Mouse (Mus musculus) liver, embryonic 16.5 days (tissue): ENCODE measurements around the gene Creg1. TPM values are rescaled to one million over a fixed set of nuclear protein-coding genes. Genes with fewer than 3 reads are reported as not detected.
A peak's percentile ranks its signal among the peaks of the same experiment; 100 is the strongest.

Source experiments
- ATAC-seq: fragments of 200-750 bp; cut with Nextera tagmentation; 2 replicates; pipeline ENCODE4 v1.8.0; 2017; ENCODE audit warnings: low read depth, mild to moderate bottlenecking, moderate number of reproducible peaks, moderate library complexity
- H3K27ac ChIP-seq: fragments of 300-500 bp; sonication (generic); 2 replicates; pipeline ENCODE4 v1.5.1; 2014; ENCODE audit warnings: mild to moderate bottlenecking, low read length
- H3K27me3 ChIP-seq: fragments of 300-500 bp; sonication (generic); 2 replicates; pipeline ENCODE4 v1.6.1; 2014; ENCODE audit warnings: low read depth, low read length, mixed read lengths; ENCODE audit not compliant: control insufficient read depth, insufficient read depth
- H3K36me3 ChIP-seq: fragments of 300-500 bp; sonication (generic); 2 replicates; pipeline ENCODE4 v1.6.1; 2014; ENCODE audit warnings: mild to moderate bottlenecking; ENCODE audit not compliant: control insufficient read depth, insufficient read depth
- H3K4me1 ChIP-seq: fragments of 300-500 bp; sonication (generic); 2 replicates; pipeline ENCODE4 v1.6.1; 2014; ENCODE audit warnings: low read depth, low read length, mixed read lengths; ENCODE audit not compliant: control insufficient read depth
- H3K4me2 ChIP-seq: fragments of 300-500 bp; sonication (generic); 2 replicates; pipeline ENCODE4 v1.6.1; 2014; ENCODE audit warnings: low read depth, low read length, mixed read lengths
- H3K4me3 ChIP-seq: fragments of 300-500 bp; sonication (generic); 2 replicates; pipeline ENCODE4 v1.5.1; 2014; ENCODE audit warnings: low read depth, mild to moderate bottlenecking, low read length
- H3K9ac ChIP-seq: fragments of 300-500 bp; sonication (generic); 2 replicates; pipeline ENCODE4 v1.6.1; 2014; ENCODE audit warnings: low read depth, low read length
- H3K9me3 ChIP-seq: fragments of 300-500 bp; sonication (generic); replicated peaks from 2 replicates; pipeline ENCODE4 v1.6.1; 2016; ENCODE audit warnings: low read length; ENCODE audit not compliant: control insufficient read depth
- WGBS: fragments of 180-500 bp; shearing (Covaris S2); extraction: QIAGEN DNeasy Blood & Tissue Kit; methylation state at CpG from one replicate; pipeline ENCODE4 v1.1.7; 2014; ENCODE audit not compliant: insufficient replicate concordance; 5-methylcytosine and 5-hydroxymethylcytosine counted together
- polyA plus RNA-seq: library from polyadenylated mRNA; unstranded; fragments of >200 nt; fragmentation: Nextera tagmentation; extraction: Ambion mirVana; gene quantifications from 2 replicates; pipeline ENCODE4 v1.2.1, GENCODE M21; 2015

The Creg1 gene
- polyA plus RNA-seq = 316 and 317 TPM in 2 replicates

- no peaks in the 10 kb centered on the region for H3K36me3 ChIP-seq
- peak within 1 kb of the TSS; percentile 96 for H3K4me3 ChIP-seq
- peak; percentile 89 for ATAC-seq
- H3K27ac ChIP-seq = peak within 1 kb of the TSS; percentile 99
- peak within 1 kb of the TSS; percentile 99 for H3K9ac ChIP-seq
- WGBS = under 1% methylated on average over 57 of the region's 57 CpGs
- peaks cover 44% of the 10 kb centered on the region for H3K4me1 ChIP-seq
- no peaks in the 10 kb centered on the region for H3K27me3 ChIP-seq
- H3K4me2 ChIP-seq = peak within 1 kb of the TSS; percentile 98
- H3K9me3 ChIP-seq = no peaks in the 10 kb centered on the region
Observed at GRCm38 (mm10) chr1:165763635-165764372, at the start of gene Creg1. TSS of gene Creg1 (plus strand) at chr1:165763746.

DNA sequence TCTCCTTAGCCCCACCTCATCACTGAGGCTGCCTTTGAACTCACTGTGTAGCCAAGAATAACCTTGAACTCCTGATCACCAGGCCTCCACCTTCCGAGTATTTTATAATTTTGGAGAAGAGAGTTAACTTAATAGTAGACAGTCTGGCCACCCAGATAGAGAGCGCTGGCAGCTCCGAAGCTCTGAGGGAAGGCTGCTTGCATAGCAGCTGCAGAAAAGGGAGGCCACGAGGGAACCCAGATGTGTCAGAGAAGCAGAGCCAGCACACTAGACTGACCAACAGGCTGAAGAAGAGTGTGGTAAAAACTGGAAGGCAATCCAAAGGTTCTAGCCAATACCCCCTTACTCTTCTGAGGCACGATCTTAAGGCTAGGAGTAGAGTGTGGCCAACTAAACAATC, 49.7 kb upstream of the Creg1 start:
- no peak overlapping the region for H3K27ac ChIP-seq
- 63% methylated on average over 5 of the region's 5 CpGs for WGBS
- ATAC-seq = no peak
- H3K4me2 ChIP-seq = no peak overlapping the region
- no peaks in the 10 kb centered on the region for H3K36me3 ChIP-seq
- H3K9me3 ChIP-seq = no peaks in the 10 kb centered on the region
- H3K4me3 ChIP-seq = no peak overlapping the region
- no peaks in the 10 kb centered on the region for H3K27me3 ChIP-seq
- H3K4me1 ChIP-seq = peaks cover 12% of the 10 kb centered on the region
- H3K9ac ChIP-seq = no peak overlapping the region

- no peak for ATAC-seq
Observed at GRCm38 (mm10) chr1:165716426-165716825, 47.1 kb upstream of the Creg1 start.

GRCm38 (mm10) chr1:165717711-165718542, 45.6 kb upstream of the Creg1 start:
- H3K27ac ChIP-seq = peak overlapping the region; percentile 41
- 0 out of 2 replicates have a peak overlapping the region, but pooled peaks have one; percentile 1 for H3K4me2 ChIP-seq
- 16% methylated on average over 11 of the region's 11 CpGs for WGBS
- H3K9me3 ChIP-seq = no peaks in the 10 kb centered on the region
- no peaks in the 10 kb centered on the region for H3K27me3 ChIP-seq
- H3K4me1 ChIP-seq = no peaks in the 10 kb centered on the region; the same call in none of the 2 replicates
- no peak overlapping the region for H3K9ac ChIP-seq
- no peak overlapping the region for H3K4me3 ChIP-seq
- peak; percentile 77 for ATAC-seq
- no peaks in the 10 kb centered on the region for H3K36me3 ChIP-seq

More at GRCm38 (mm10) chr1:165716426-165716825, 47.1 kb upstream of the Creg1 start:
- no peaks in the 10 kb centered on the region for H3K27me3 ChIP-seq
- no peaks in the 10 kb centered on the region; the same call in none of the 2 replicates for H3K4me1 ChIP-seq
- H3K9ac ChIP-seq = no peak overlapping the region
- no peaks in the 10 kb centered on the region for H3K36me3 ChIP-seq
- H3K9me3 ChIP-seq = no peaks in the 10 kb centered on the region
- no peak overlapping the region for H3K4me3 ChIP-seq
- WGBS = 68% methylated on average over 4 of the region's 4 CpGs
- H3K4me2 ChIP-seq = no peak overlapping the region
- no peak overlapping the region for H3K27ac ChIP-seq

- Histone ChIP-seq H3K4me3 (no peak overlapping the region), H3K9me3 (no peaks in the 10 kb centered on the region), H3K4me2 (0 out of 2 replicates have a peak overlapping the region, but pooled peaks have one; percentile 1), H3K27me3 (no peaks in the 10 kb centered on the region), H3K36me3 (no peaks in the 10 kb centered on the region), H3K27ac (peak overlapping the region; percentile 41), H3K9ac (no peak overlapping the region), H3K4me1 (no peaks in the 10 kb centered on the region; the same call in none of the 2 replicates)
- WGBS = 13% methylated on average over 15 of the region's 15 CpGs
- no peak for ATAC-seq
Observed at GRCm38 (mm10) chr1:165718543-165719105, 44.9 kb upstream of the Creg1 start.

DNA sequence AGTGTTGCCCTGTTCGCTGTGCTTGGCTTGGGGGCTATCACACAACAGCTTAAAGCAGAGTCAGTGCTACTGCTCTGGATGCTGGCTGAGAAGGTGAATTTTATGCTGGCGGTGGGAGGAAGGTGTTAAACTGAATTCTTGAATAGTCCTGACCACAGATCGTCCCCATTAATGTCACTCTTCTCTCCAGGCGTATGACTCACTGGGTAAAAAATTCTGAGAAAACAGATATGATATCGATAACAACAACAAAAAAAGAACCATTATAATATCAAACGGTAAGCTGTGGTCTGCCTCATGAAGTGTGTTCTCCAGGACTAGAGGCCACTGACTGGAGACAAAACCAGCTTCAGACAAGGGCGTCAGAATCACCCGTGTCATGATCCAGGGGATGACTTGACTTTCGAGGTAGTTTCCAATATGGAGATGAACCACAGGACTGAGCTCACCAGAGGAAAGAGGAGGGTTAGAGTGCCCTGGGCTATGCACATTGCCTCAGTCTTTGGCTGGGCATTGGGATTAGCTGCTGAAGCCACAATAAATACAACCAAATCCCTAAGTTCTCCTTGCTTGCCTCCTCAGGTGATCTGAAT, 40.9 kb upstream of the Creg1 start:
- no peak overlapping the region for H3K4me2 ChIP-seq
- no peak overlapping the region for H3K4me3 ChIP-seq
- no peaks in the 10 kb centered on the region for H3K9me3 ChIP-seq
- no peak for ATAC-seq
- WGBS = 54% methylated on average over 9 of the region's 9 CpGs
- H3K36me3 ChIP-seq = no peaks in the 10 kb centered on the region
- no peaks in the 10 kb centered on the region for H3K27me3 ChIP-seq
- no peaks in the 10 kb centered on the region; the same call in 1 of the 2 replicates for H3K4me1 ChIP-seq
- no peak overlapping the region for H3K9ac ChIP-seq
- no peak overlapping the region for H3K27ac ChIP-seq

GRCm38 (mm10) chr1:165724219-165725033, 39.1 kb upstream of the Creg1 start:
- no peak overlapping the region for H3K4me2 ChIP-seq
- ATAC-seq = no peak
- H3K4me3 ChIP-seq = no peak overlapping the region
- no peaks in the 10 kb centered on the region for H3K9me3 ChIP-seq
- no peak overlapping the region for H3K9ac ChIP-seq
- H3K4me1 ChIP-seq = no peaks in the 10 kb centered on the region
- no peak overlapping the region for H3K27ac ChIP-seq
- WGBS = 34% methylated on average over 11 of the region's 11 CpGs
- H3K27me3 ChIP-seq = no peaks in the 10 kb centered on the region
- no peaks in the 10 kb centered on the region for H3K36me3 ChIP-seq

DNA sequence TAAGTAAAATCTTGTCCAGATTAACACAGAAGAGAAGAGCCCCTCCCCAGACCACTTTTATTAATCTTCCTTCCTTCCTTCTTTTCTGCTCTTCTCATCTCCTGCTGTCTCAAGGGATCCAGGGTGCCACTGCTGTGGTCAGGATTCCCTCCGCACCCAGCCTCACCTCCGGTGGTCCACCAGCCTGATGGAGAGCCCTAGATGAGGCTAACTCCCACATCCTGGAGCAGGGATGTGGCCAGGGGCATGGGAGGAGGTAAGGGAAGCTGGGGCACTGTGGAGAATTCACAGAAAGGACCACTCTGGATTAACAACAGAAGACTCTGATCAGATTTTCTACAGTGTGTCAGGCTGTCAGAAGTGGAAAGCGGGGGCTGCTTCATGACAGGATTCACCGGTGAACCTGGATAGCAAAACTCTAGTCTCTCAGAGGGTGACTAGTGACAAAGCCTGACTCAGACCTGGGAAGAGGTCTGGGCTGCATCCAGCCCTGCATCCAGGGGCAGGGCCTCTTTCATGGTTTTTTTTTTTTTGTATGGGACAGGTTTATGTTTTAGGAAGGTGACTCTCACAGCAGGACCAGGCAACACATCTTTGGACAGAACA, 38.4 kb upstream of the Creg1 start:
- no peaks in the 10 kb centered on the region for H3K27me3 ChIP-seq
- WGBS = 64% methylated on average over 4 of the region's 4 CpGs
- H3K4me1 ChIP-seq = no peaks in the 10 kb centered on the region
- no peak overlapping the region for H3K27ac ChIP-seq
- H3K4me2 ChIP-seq = no peak overlapping the region
- no peak overlapping the region for H3K9ac ChIP-seq
- ATAC-seq = no peak
- H3K9me3 ChIP-seq = no peaks in the 10 kb centered on the region
- H3K4me3 ChIP-seq = no peak overlapping the region
- H3K36me3 ChIP-seq = no peaks in the 10 kb centered on the region
